Mouse (Mus musculus) lung, postnatal 36 days (tissue): ENCODE data around the gene Rrp1.
"Not testable (repeated sequence)": the region's sequence is repeated elsewhere in the genome, so short reads cannot be mapped to it uniquely, and the experiment has no call there.

Experiments
- DNase-seq: peaks from one replicate; pipeline ENCODE4 v3.0.0; 2022; ENCODE audit warnings: mixed read lengths

Rrp1 gene

GRCm38 (mm10) chr10:78425181-78426041, 12.6 kb upstream of the Rrp1 start, which contains the start of gene Cstb:
Gene Cstb, plus strand, starts transcription at chr10:78425669.
- DNase-seq, result peak; percentile 92

- DNase-seq, result no peak
Observed at GRCm38 (mm10) chr10:78422614-78423013, 9.8 kb upstream of the Rrp1 start.

GRCm38 (mm10) chr10:78420929-78421328, 8.1 kb upstream of the Rrp1 start:
- DNase-seq, result no peak

- DNase-seq, result no peak
Observed at GRCm38 (mm10) chr10:78418791-78419190, 5.9 kb upstream of the Rrp1 start.

GRCm38 (mm10) chr10:78417888-78418287, 5.0 kb upstream of the Rrp1 start:
- DNase-seq, result no peak

- DNase-seq, result not testable (repeated sequence)
Observed at GRCm38 (mm10) chr10:78414936-78415335, 2.1 kb upstream of the Rrp1 start.

- DNase-seq, result no peak
Observed at GRCm38 (mm10) chr10:78413152-78413520, 293 bp upstream of the Rrp1 start.

- no peak for DNase-seq
Observed at GRCm38 (mm10) chr10:78411851-78412250, 992 bp downstream of the Rrp1 start.

- no peak for DNase-seq
Observed at GRCm38 (mm10) chr10:78409035-78409788, 3.6 kb downstream of the Rrp1 start.

- no peak for DNase-seq
Observed at GRCm38 (mm10) chr10:78407132-78407531, 5.7 kb downstream of the Rrp1 start.

- DNase-seq, result no peak
Observed at GRCm38 (mm10) chr10:78406152-78406551, 6.7 kb downstream of the Rrp1 start.

GRCm38 (mm10) chr10:78402301-78402922, 10.4 kb downstream of the Rrp1 start:
- DNase-seq, result no peak

GRCm38 (mm10) chr10:78401127-78401526, 11.7 kb downstream of the Rrp1 start:
- DNase-seq, result no peak

GRCm38 (mm10) chr10:78399090-78399657, 13.7 kb downstream of the Rrp1 start:
- DNase-seq, result peak; percentile 25

- no peak for DNase-seq
Observed at GRCm38 (mm10) chr10:78396625-78396885, 16.3 kb downstream of the Rrp1 start.

- peak; percentile 98 for DNase-seq
Observed at GRCm38 (mm10) chr10:78395819-78396624, 16.8 kb downstream of the Rrp1 start.

- DNase-seq, result no peak
Observed at GRCm38 (mm10) chr10:78395377-78395776, 17.5 kb downstream of the Rrp1 start.

GRCm38 (mm10) chr10:78392072-78392471, 20.8 kb downstream of the Rrp1 start:
- DNase-seq, result peak; percentile 86

GRCm38 (mm10) chr10:78390982-78391470, 21.8 kb downstream of the Rrp1 start:
- DNase-seq, result no peak

- DNase-seq, result no peak
Observed at GRCm38 (mm10) chr10:78388216-78388980, 24.4 kb downstream of the Rrp1 start.

- no peak for DNase-seq
Observed at GRCm38 (mm10) chr10:78385520-78385919, 27.3 kb downstream of the Rrp1 start.

GRCm38 (mm10) chr10:78383567-78383966, 29.3 kb downstream of the Rrp1 start:
- no peak for DNase-seq
